Mouse (Mus musculus) small intestine, adult 2 months (tissue): ENCODE data around the gene Dars. TPM values are rescaled to one million over a fixed set of nuclear protein-coding genes. Genes with fewer than 3 reads are reported as not detected.

Source experiments
- H3K27ac ChIP-seq: fragments of 200-500 bp; 2 replicates; pipeline ENCODE4 v1.5.1; 2012; ENCODE audit warnings: low read depth, low read length, control low read depth, inconsistent platforms; ENCODE audit not compliant: insufficient read depth
- H3K27me3 ChIP-seq: fragments of 200-500 bp; 2 replicates; pipeline ENCODE4 v1.6.1; 2012; ENCODE audit warnings: mild to moderate bottlenecking, moderate library complexity, low read length, inconsistent platforms; ENCODE audit not compliant: control insufficient read depth, insufficient read depth
- H3K36me3 ChIP-seq: fragments of 200-500 bp; 2 replicates; pipeline ENCODE4 v1.6.1; 2012; ENCODE audit warnings: mild to moderate bottlenecking, low read length, control low read depth, inconsistent platforms; ENCODE audit not compliant: control insufficient read depth, insufficient read depth
- H3K4me1 ChIP-seq: fragments of 200-500 bp; 2 replicates; pipeline ENCODE4 v1.6.1; 2012; ENCODE audit warnings: low read length, inconsistent platforms, mixed read lengths; ENCODE audit not compliant: control insufficient read depth, insufficient read depth, insufficient read length
- H3K4me3 ChIP-seq: fragments of 200-500 bp; 2 replicates; pipeline ENCODE4 v1.5.1; 2012; ENCODE audit warnings: low read depth, mild to moderate bottlenecking, control low read depth, inconsistent platforms, low read length, moderate library complexity
- CTCF ChIP-seq: fragments of 200-500 bp; IDR thresholded peaks from 2 replicates; pipeline ENCODE4 v1.5.1; 2012; ENCODE audit warnings: low read depth, mild to moderate bottlenecking, control low read depth, inconsistent platforms, low read length, moderate library complexity, mixed read lengths; ENCODE audit not compliant: insufficient replicate concordance, insufficient read length; ENCODE audit errors: extremely low read depth
- POLR2A ChIP-seq: fragments of 200-500 bp; IDR thresholded peaks from 2 replicates; pipeline ENCODE4 v1.6.1; 2012; ENCODE audit warnings: low read depth, mild to moderate bottlenecking, control low read depth, inconsistent platforms, low read length, moderate library complexity
- WGBS: fragments of 180-500 bp; shearing (Covaris S2); methylation state at CpG from one replicate; pipeline ENCODE4 v1.1.7; 2018; 5-methylcytosine and 5-hydroxymethylcytosine counted together
- polyA plus RNA-seq: library from polyadenylated mRNA; depleted of rRNA; stranded (reverse); fragments of >200 nt; gene quantifications from 2 replicates; pipeline ENCODE4 v1.2.3, GENCODE M21; 2012

Dars gene
- polyA plus RNA-seq, 1 experiment = 2.3 TPM

DNA sequence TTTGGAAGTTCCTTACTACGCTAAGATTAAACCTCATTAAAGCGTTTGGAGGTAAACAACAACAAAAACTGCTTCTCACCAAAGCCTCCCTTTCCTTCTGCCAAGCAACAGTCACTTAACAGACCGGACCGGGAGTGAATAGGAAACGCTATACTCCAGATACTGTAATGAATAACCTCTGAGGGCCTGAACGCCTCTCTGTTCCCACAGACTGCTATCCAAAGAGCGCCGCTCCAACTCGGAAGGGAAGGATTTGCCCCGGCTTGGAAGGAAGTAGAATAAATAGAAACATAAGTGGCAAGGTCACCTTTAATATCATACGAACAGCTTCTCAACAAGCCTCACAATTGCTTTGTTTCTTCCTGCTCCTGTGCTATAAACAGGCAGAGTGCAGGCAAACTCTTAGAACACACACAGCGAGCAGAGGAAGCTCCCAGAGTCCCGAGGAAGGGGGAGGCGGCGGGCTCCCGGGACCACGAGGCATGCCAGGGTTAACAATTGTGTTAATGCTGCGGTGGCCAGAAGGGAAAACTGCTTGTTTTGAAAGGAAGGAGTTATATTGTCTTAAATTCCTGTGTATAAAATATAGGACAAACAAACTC lies 39.8 kb upstream of the Dars start:
- WGBS = 41% methylated on average over 18 of the region's 18 CpGs
- Histone ChIP-seq H3K27ac (no peak overlapping the region), H3K27me3 (no peaks in the 10 kb centered on the region), H3K4me3 (no peak overlapping the region), H3K4me1 (no peaks in the 10 kb centered on the region), H3K36me3 (no peaks in the 10 kb centered on the region)
- no peak for TF ChIP-seq CTCF
- no peak for TF ChIP-seq POLR2A

DNA sequence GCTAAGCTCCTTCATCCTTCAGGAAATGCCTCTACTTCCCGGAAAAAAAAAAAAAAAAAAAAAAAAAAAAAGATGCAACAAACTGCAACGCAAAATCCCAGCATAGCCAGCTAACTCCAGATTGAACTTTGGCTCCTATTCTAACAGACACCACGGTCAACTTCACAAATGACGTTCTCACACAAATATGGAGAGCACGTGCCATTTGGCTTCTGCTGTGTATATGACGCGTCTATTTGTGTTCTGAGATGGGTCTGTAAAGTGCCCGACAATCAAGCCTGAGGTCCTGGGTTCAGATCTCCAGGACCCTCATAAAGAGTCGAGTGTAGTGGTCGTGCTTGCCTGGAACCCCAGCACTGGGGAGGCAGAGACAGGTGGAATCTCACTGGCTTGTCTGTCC lies 39.1 kb upstream of the Dars start:
- Histone ChIP-seq H3K4me3 (no peak overlapping the region), H3K27me3 (no peaks in the 10 kb centered on the region)
- WGBS = 61% methylated on average over 10 of the region's 10 CpGs

DNA sequence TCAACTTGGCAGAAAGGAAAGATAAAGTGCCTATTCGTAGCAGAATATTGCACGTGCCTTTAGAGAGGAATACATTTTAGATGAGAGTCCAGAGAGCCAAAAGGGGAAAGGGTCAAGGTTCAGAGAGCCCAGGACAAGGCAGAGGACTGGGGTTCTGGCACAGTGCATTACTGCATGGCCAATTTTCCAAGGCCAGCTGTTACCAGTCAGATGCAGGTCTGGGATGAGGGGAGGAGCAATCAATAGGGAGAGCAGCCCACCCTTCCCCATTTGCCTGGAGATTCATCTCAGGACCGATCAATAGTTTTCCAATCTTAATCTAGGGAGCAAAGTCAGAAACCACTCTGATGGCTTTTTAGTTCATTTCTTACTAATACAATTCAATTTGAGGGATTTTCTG lies 35.0 kb upstream of the Dars start:
- Histone ChIP-seq H3K4me3 (no peak overlapping the region), H3K36me3 (no peaks in the 10 kb centered on the region), H3K27ac (no peak overlapping the region), H3K4me1 (no peaks in the 10 kb centered on the region), H3K27me3 (no peaks in the 10 kb centered on the region)
- TF ChIP-seq CTCF (no peak), POLR2A (no peak)
- WGBS = 63% methylated on average over 3 of the region's 3 CpGs

More for the DNA sequence above, 39.1 kb upstream of the Dars start:
- Histone ChIP-seq H3K27ac (no peak overlapping the region), H3K4me1 (no peaks in the 10 kb centered on the region), H3K36me3 (no peaks in the 10 kb centered on the region)
- no peak for TF ChIP-seq CTCF
- TF ChIP-seq POLR2A = no peak

DNA sequence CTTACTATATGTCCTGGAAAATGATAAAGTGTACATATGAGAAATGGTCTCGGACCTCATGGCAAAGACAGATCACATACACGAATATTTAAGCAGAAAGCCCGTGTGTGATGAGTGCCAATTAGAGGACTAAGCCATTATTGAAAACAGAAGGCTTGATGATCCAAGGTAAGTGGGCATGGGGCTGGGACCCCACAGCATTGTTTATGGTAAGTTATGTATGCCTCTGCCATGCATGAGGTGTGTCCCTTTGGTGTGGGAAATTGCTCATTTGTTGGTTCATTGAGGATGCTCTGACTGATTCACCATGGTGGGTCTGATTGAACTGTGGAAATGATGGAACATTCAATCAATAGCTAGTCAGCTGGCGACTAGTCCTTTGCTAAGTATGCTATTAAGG lies 34.0 kb upstream of the Dars start:
- no peaks in the 10 kb centered on the region for H3K36me3 ChIP-seq
- H3K27me3 ChIP-seq = no peaks in the 10 kb centered on the region
- no peak overlapping the region for H3K27ac ChIP-seq
- TF ChIP-seq CTCF (no peak), POLR2A (no peak)
- WGBS = 82% methylated on average over 4 of the region's 4 CpGs
- H3K4me1 ChIP-seq = no peaks in the 10 kb centered on the region
- no peak overlapping the region for H3K4me3 ChIP-seq

DNA sequence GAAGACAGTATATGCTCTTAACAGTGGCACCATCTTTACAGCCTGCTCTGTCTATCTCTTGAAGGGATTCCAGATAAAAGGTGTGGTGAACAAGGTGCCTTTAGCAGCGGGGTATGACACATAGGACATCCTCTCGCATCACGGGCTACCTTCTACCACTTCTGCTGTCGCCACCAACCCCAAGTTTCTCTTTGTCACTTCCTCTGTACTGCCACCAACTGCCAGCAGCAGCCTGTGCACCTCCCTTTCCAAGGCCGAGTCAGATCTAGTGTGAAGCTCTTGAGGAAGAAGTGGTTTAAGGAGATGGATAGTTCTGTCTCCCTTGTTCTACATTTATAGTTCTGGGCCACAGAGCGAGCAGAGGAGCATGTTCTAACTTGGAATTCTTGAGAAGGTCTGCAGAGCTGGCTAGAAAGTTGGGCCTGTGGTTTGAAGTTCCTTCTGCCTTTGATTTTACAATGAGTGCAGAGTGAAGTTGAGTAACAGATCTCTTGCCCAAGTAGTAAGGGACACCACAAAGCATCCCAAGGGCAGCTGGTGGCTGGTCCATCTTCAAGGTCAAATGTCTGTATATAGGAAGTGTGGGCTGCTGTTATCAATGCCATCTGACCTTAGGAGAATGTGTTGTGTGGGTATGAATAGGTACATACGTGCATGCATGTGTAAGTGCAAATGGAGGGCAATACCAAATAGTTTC lies 30.2 kb upstream of the Dars start:
- TF ChIP-seq CTCF (no peak), POLR2A (no peak)
- H3K4me3 ChIP-seq = no peak overlapping the region
- no peaks in the 10 kb centered on the region for H3K4me1 ChIP-seq
- no peaks in the 10 kb centered on the region for H3K36me3 ChIP-seq
- no peak overlapping the region for H3K27ac ChIP-seq
- 65% methylated on average over 7 of the region's 7 CpGs for WGBS
- no peaks in the 10 kb centered on the region for H3K27me3 ChIP-seq

DNA sequence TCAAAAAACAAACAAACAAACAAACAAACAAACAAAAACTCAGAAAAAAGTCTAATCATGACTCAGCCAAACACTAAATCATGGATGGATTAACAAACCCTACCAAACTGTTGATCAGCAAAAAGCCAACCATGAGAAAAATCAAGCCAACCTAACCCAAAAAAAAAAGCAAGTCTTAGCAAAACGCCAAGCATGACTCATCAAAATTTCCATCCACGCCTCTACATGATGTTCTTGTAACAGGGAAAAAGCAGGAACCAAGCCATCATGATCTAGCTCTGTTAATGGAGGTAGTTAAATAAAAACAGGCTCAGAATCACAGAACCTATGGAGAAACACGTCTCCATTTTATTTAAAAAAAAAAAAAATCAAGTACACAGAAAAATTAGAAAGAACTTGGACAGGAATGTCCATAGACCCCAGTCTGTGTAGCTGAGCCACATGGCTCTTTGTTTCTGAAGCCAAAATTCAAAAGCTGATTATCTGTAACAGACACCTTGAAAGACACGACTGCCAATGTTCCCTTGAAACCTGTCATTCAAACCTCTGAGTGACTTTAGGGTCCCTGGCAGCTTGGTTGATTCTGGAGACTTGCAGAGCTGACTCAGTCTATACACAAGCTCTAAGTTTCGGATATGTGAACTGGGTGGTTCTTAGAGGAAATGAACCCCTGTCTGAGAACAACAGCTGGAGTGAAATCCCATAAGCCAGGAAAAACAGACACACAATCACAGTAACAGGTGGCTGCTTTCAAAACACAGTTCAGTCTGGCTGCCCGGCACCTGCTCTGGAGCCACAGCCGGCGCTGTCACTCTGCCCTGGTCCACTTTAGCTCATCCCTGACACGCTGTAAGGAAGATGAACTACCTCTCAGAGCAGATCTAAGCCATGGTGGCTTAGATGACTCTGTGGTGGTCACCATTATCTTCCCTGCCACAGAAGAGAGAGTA lies 27.0 kb upstream of the Dars start:
- Histone ChIP-seq H3K36me3 (no peaks in the 10 kb centered on the region), H3K27me3 (no peaks in the 10 kb centered on the region), H3K27ac (no peak overlapping the region), H3K4me1 (no peaks in the 10 kb centered on the region), H3K4me3 (no peak overlapping the region)
- WGBS = 65% methylated on average over 9 of the region's 9 CpGs
- TF ChIP-seq POLR2A (no peak), CTCF (no peak)

DNA sequence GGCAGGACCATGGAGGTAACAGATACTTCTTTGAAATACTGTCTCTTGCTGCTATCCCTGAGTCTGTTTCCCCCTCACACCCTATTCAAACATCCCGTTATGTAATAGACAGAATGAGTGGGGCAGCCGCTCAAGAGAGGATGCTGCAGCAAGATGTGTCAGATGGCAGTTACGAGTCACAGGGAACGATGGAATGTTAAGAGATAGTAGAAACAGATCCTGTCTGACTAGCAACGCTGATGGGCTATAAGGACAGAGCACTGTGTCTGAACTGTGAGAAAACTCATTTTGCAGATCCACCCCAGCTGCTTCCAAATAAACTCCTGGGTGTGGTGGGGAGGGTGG lies 23.9 kb upstream of the Dars start:
- Histone ChIP-seq H3K36me3 (no peaks in the 10 kb centered on the region), H3K27ac (no peak overlapping the region), H3K27me3 (no peaks in the 10 kb centered on the region), H3K4me1 (no peaks in the 10 kb centered on the region), H3K4me3 (no peak overlapping the region)
- 56% methylated on average over 5 of the region's 5 CpGs for WGBS
- TF ChIP-seq CTCF (no peak), POLR2A (no peak)
